Mouse (Mus musculus) liver, embryonic 11.5 days (tissue): ENCODE data around the gene Auh. TPM values are rescaled to one million over a fixed set of nuclear protein-coding genes. Genes with fewer than 3 reads are reported as not detected.

Source experiments
- ATAC-seq: fragments of 200-750 bp; cut with Nextera tagmentation; replicated peaks from 2 replicates; pipeline ENCODE4 v1.8.0; 2017; ENCODE audit warnings: moderate number of reproducible peaks, mild to moderate bottlenecking, moderate TSS enrichment, moderate library complexity; ENCODE audit not compliant: low FRiP score
- DNase-seq: peaks from one replicate; pipeline ENCODE4 v3.0.0-alpha.2; 2017; ENCODE audit warnings: low spot score
- H3K27ac ChIP-seq: fragments of 300-500 bp; sonication (generic); 2 replicates; pipeline ENCODE4 v1.5.1; 2014; ENCODE audit warnings: mild to moderate bottlenecking, low read depth, low read length, control low read depth
- H3K27me3 ChIP-seq: fragments of 300-500 bp; sonication (generic); replicated peaks from 2 replicates; pipeline ENCODE4 v1.6.1; 2014; ENCODE audit warnings: low read length, mixed read lengths; ENCODE audit not compliant: control insufficient read depth, insufficient read depth
- H3K36me3 ChIP-seq: fragments of 300-500 bp; sonication (generic); 2 replicates; pipeline ENCODE4 v1.6.1; 2014; ENCODE audit warnings: mild to moderate bottlenecking, low read length, moderate library complexity, mixed read lengths; ENCODE audit not compliant: control insufficient read depth, insufficient read depth
- H3K4me1 ChIP-seq: fragments of 300-500 bp; sonication (generic); replicated peaks from 2 replicates; pipeline ENCODE4 v1.6.1; 2014; ENCODE audit warnings: low read length, mixed read lengths; ENCODE audit not compliant: control insufficient read depth, insufficient read depth
- H3K4me2 ChIP-seq: fragments of 300-500 bp; sonication (generic); 2 replicates; pipeline ENCODE4 v1.6.1; 2014; ENCODE audit warnings: mild to moderate bottlenecking, control low read depth, moderate library complexity
- H3K4me3 ChIP-seq: fragments of 300-500 bp; sonication (generic); 2 replicates; pipeline ENCODE4 v1.5.1; 2014; ENCODE audit warnings: low read depth, low read length, control low read depth
- H3K9ac ChIP-seq: fragments of 300-500 bp; sonication (generic); 2 replicates; pipeline ENCODE4 v1.6.1; 2014; ENCODE audit warnings: low read depth, low read length, control low read depth
- H3K9me3 ChIP-seq: fragments of 300-500 bp; sonication (generic); 2 replicates; pipeline ENCODE4 v1.6.1; 2016; ENCODE audit warnings: low read length, inconsistent platforms, mixed read lengths; ENCODE audit not compliant: control insufficient read depth
- WGBS: fragments of 180-500 bp; shearing (Covaris S2); extraction: QIAGEN DNeasy Blood & Tissue Kit; methylation state at CpG from one replicate; pipeline ENCODE4 v1.1.7; 2014; 5-methylcytosine and 5-hydroxymethylcytosine counted together
- polyA plus RNA-seq: library from polyadenylated mRNA; unstranded; fragments of >200 nt; fragmentation: Nextera tagmentation; extraction: Ambion mirVana; gene quantifications from 2 replicates; pipeline ENCODE4 v1.2.1, GENCODE M21; 2014

The Auh gene
- polyA plus RNA-seq, 1 experiment from 2014 or later, result 35.4 TPM

DNA sequence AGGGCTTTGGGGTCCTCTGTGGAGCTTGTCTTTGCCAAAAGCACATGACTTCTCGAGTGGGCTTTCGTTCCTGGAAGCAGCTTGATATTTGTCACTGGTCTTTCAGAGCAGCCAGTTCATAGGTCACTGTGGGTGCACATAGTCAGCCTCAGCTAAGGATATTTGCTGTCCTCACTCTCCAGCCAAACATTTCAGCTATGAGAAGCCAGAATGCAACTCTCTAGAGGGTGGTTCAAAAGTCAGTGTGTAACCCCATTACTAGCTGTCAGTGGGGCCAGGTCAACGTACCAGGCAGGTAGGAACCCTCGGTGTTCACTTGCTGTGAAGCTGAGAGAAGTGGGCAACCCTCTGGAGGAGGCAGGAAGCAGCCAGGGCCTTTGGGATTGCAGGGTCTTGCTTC, 109.6 kb downstream of the Auh start:
- DNase-seq (no peak), ATAC-seq (no peak)
- H3K36me3 ChIP-seq, result no peaks in the 10 kb centered on the region
- WGBS, result 74% methylated on average over 4 of the region's 4 CpGs
- H3K4me1 ChIP-seq, result peaks cover 32% of the 10 kb centered on the region
- no peak overlapping the region for H3K9ac ChIP-seq
- H3K9me3 ChIP-seq, result no peaks in the 10 kb centered on the region
- no peaks in the 10 kb centered on the region for H3K27me3 ChIP-seq
- no peak overlapping the region for H3K4me3 ChIP-seq
- H3K27ac ChIP-seq, result no peak overlapping the region
- H3K4me2 ChIP-seq, result no peak overlapping the region

DNA sequence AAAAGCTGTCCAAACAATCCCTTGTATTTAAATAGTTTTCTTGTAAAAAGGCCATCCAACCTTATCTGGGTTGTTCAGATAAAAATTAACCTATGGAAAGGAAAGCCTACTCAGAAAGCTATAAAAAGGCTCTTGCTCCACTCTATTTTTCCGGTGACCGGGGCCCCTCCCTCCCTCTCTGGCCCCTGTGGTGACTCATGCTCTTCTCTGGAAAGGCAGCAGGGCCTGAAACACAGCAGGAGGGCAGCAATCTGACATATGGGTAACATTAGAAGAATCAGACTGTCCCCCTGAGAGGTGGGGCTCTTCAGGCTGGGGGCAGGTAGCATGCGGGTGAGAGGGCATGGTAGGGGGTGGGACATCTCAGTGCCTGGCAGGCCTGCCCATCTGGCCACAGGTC, 110.7 kb downstream of the Auh start:
- peaks cover 32% of the 10 kb centered on the region for H3K4me1 ChIP-seq
- H3K4me2 ChIP-seq, result 0 out of 2 replicates have a peak overlapping the region, but pooled peaks have one; percentile 16
- H3K9me3 ChIP-seq, result no peaks in the 10 kb centered on the region
- H3K9ac ChIP-seq, result no peak overlapping the region
- no peaks in the 10 kb centered on the region for H3K27me3 ChIP-seq
- WGBS, result 12% methylated on average over 3 of the region's 3 CpGs
- no peaks in the 10 kb centered on the region for H3K36me3 ChIP-seq
- ATAC-seq (0 out of 2 replicates have a peak, but pooled peaks have one; percentile 40), DNase-seq (no peak)
- peak overlapping the region; percentile 11; the same call in 1 of the 2 replicates for H3K27ac ChIP-seq
- H3K4me3 ChIP-seq, result no peak overlapping the region

GRCm38 (mm10) chr13:52817991-52818491, 111.4 kb downstream of the Auh start:
- Histone ChIP-seq H3K9ac (no peak overlapping the region), H3K36me3 (no peaks in the 10 kb centered on the region), H3K4me1 (peaks cover 32% of the 10 kb centered on the region), H3K4me2 (no peak overlapping the region), H3K27me3 (no peaks in the 10 kb centered on the region), H3K27ac (no peak overlapping the region), H3K9me3 (no peaks in the 10 kb centered on the region), H3K4me3 (no peak overlapping the region)
- WGBS, result 58% methylated on average over 6 of the region's 6 CpGs
- ATAC-seq (no peak), DNase-seq (no peak)

GRCm38 (mm10) chr13:52813750-52814149, 115.7 kb downstream of the Auh start:
- peaks cover 8% of the 10 kb centered on the region for H3K4me1 ChIP-seq
- H3K4me3 ChIP-seq, result no peak overlapping the region
- H3K4me2 ChIP-seq, result no peak overlapping the region
- H3K36me3 ChIP-seq, result no peaks in the 10 kb centered on the region
- ATAC-seq (no peak; the same call in 1 of the 2 replicates), DNase-seq (no peak)
- no peaks in the 10 kb centered on the region for H3K9me3 ChIP-seq
- no peaks in the 10 kb centered on the region for H3K27me3 ChIP-seq
- no peak overlapping the region for H3K9ac ChIP-seq
- no peak overlapping the region for H3K27ac ChIP-seq
- 59% methylated on average over 3 of the region's 3 CpGs for WGBS

- Histone ChIP-seq H3K9ac (no peak overlapping the region), H3K36me3 (no peaks in the 10 kb centered on the region), H3K27me3 (0 out of 2 replicates have a peak, but pooled peaks cover 2% of the 10 kb centered on the region), H3K4me3 (no peak overlapping the region), H3K4me2 (no peak overlapping the region), H3K27ac (no peak overlapping the region), H3K4me1 (no peaks in the 10 kb centered on the region; the same call in 1 of the 2 replicates), H3K9me3 (no peaks in the 10 kb centered on the region)
- ATAC-seq (no peak), DNase-seq (no peak)
- whole genome bisulfite sequencing, result 85% methylated on average over 16 of the region's 16 CpGs
Measured at GRCm38 (mm10) chr13:52812549-52813515, 116.6 kb downstream of the Auh start.

GRCm38 (mm10) chr13:52807722-52808121, 121.8 kb downstream of the Auh start:
- 53% methylated on average over 11 of the region's 11 CpGs for WGBS
- ATAC-seq (no peak; the same call in 1 of the 2 replicates), DNase-seq (no peak)
- Histone ChIP-seq H3K27ac (no peak overlapping the region), H3K9ac (no peak overlapping the region), H3K27me3 (0 out of 2 replicates have a peak, but pooled peaks cover 2% of the 10 kb centered on the region), H3K36me3 (no peaks in the 10 kb centered on the region), H3K4me3 (no peak overlapping the region), H3K9me3 (no peaks in the 10 kb centered on the region), H3K4me1 (no peaks in the 10 kb centered on the region; the same call in 1 of the 2 replicates), H3K4me2 (no peak overlapping the region)

GRCm38 (mm10) chr13:52806029-52806428, 123.5 kb downstream of the Auh start:
- ATAC-seq, result no peak

DNA sequence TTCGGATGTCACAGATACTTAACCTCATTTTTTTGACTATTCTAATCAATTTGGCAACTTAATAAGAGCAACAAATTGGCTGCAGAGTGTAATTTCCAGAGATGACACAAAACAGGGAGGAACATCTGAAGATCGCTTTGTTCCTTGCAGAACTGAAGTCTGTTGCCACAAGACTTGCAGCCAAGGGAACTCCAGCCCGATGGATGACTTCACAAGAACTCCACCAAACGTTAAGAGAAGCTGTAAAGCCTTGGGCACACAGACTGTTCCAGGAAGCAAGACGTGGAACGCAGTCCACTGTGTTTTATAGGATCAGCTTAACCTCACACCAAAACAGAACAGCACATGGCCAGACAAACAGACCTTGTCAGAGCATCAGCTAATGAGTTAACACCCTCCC, 123.9 kb downstream of the Auh start:
- DNase-seq (no peak), ATAC-seq (no peak)
- Histone ChIP-seq H3K27ac (no peak overlapping the region), H3K4me1 (peaks cover 6% of the 10 kb centered on the region; the same call in 1 of the 2 replicates), H3K4me2 (no peak overlapping the region), H3K36me3 (no peaks in the 10 kb centered on the region), H3K9ac (no peak overlapping the region), H3K4me3 (no peak overlapping the region), H3K27me3 (0 out of 2 replicates have a peak, but pooled peaks cover 2% of the 10 kb centered on the region), H3K9me3 (no peaks in the 10 kb centered on the region)
- WGBS, result 64% methylated on average over 6 of the region's 6 CpGs

More at GRCm38 (mm10) chr13:52806029-52806428, 123.5 kb downstream of the Auh start:
- no peaks in the 10 kb centered on the region for H3K36me3 ChIP-seq
- H3K9ac ChIP-seq, result no peak overlapping the region
- no peaks in the 10 kb centered on the region for H3K9me3 ChIP-seq
- no peak for DNase-seq
- peaks cover 2% of the 10 kb centered on the region; the same call in 1 of the 2 replicates for H3K4me1 ChIP-seq
- no peak overlapping the region for H3K27ac ChIP-seq
- WGBS, result 70% methylated on average over 4 of the region's 4 CpGs
- no peak overlapping the region for H3K4me3 ChIP-seq
- no peak overlapping the region for H3K4me2 ChIP-seq
- 0 out of 2 replicates have a peak, but pooled peaks cover 2% of the 10 kb centered on the region for H3K27me3 ChIP-seq
